Mouse (Mus musculus) macrophage (primary cell): ENCODE results near the gene Odaph. TPM values are rescaled to one million over a fixed set of nuclear protein-coding genes. Genes with fewer than 3 reads are reported as not detected.

Experiments used
- H3K27ac ChIP-seq: fragments of 350-480 bp; formaldehyde crosslinking; 2 replicates; pipeline ENCODE4 v1.9.0; 2021
- H3K36me3 ChIP-seq: fragments of 350-480 bp; formaldehyde crosslinking; 2 replicates; pipeline ENCODE4 v1.9.0; 2021; ENCODE audit errors: inconsistent target
- H3K4me3 ChIP-seq: fragments of 350-480 bp; formaldehyde crosslinking; 2 replicates; pipeline ENCODE4 v1.9.0; 2021; ENCODE audit errors: inconsistent target
- H3K79me2 ChIP-seq: fragments of 350-480 bp; formaldehyde crosslinking; 2 replicates; pipeline ENCODE4 v1.9.0; 2021; ENCODE audit errors: inconsistent target
- WGBS: methylation state at CpG from one replicate; pipeline ENCODE4 v1.1.7; 2026; ENCODE audit warnings: inconsistent platforms; ENCODE audit not compliant: missing documents; 5-methylcytosine and 5-hydroxymethylcytosine counted together
- polyA plus RNA-seq: library from polyadenylated mRNA; stranded (reverse); fragments of 250-400 nt; gene quantifications from 3 replicates; pipeline ENCODE4 v1.2.4, GENCODE M21; 2018; ENCODE audit warnings: inconsistent platforms

Gene Odaph
- polyA plus RNA-seq, 1 experiment from 2014 or later: not detected

DNA sequence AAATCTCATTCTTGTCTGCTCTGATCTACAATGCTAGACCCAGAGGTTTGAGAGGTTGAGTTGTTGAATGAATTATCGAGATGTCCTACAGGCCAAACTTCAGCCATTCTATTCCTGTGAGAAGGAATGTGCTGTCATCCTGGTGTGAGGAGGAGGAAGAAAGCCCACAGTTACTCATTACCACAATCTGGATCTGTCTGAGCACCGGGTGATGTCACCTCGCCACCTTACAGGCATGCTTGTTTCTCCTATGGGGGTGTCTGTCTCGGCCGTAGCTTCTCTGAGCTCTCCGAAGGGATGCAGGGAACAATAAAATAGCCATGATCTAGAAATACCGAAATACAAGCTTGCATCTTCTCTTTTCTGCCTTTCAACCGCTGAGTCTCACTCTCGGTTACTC is 11.5 kb upstream of the Odaph start:
- Histone ChIP-seq H3K4me3 (no peak overlapping the region), H3K27ac (no peak overlapping the region), H3K36me3 (no peaks in the 10 kb centered on the region), H3K79me2 (no peaks in the 10 kb centered on the region)
- WGBS: 91% methylated on average over 9 of the region's 9 CpGs

DNA sequence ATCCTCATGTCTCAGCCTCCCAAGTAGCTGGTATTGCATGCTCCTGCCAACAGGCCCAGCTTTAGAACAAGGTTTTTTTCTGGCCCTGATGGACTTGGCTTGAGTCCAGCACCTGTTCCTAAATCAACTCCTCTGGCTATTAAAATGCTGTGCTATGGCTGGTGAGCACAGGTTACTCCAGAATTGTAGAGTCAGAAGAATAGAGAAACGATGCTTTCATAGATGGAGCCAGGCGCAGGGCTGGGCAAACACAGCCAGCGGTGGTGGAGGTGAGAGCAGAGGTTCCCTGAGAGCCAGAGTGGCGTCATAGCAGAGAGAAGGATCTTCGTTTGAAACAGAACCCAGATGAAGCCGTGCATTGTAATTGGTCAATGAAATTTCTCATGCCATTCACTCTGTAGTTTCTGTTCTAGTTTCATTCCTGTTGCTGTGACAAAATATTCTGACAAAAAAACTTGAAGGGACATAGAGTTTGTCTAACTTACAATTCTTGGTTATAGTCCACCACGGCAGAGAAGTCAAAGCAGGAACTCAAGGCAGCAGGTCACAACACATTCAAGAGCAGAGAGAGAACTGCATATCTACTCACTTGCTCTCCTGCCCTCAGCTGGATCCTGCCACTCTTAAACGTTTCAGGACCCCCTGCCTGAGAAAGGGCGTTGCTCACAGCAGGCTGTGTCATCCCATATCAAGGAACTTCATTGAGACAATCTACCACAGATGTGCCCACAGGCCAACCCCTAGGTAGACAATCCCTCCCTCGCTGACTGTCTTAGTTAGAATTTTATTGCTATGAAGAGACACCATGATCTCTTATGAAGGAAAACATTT is 10.5 kb upstream of the Odaph start:
- 80% methylated on average over 10 of the region's 10 CpGs for WGBS
- H3K27ac ChIP-seq: no peak overlapping the region
- no peak overlapping the region for H3K4me3 ChIP-seq
- no peaks in the 10 kb centered on the region for H3K79me2 ChIP-seq
- H3K36me3 ChIP-seq: no peaks in the 10 kb centered on the region

GRCm38 (mm10) chr5:91977397-91977770 is 9.9 kb upstream of the Odaph start:
- H3K79me2 ChIP-seq: no peaks in the 10 kb centered on the region
- no peak overlapping the region for H3K27ac ChIP-seq
- H3K4me3 ChIP-seq: no peak overlapping the region
- WGBS: 96% methylated on average over 2 of the region's 2 CpGs
- H3K36me3 ChIP-seq: no peaks in the 10 kb centered on the region

GRCm38 (mm10) chr5:91981176-91981840 is 6.0 kb upstream of the Odaph start:
- no peak overlapping the region for H3K4me3 ChIP-seq
- 96% methylated on average over 11 of the region's 11 CpGs for WGBS
- no peak overlapping the region for H3K27ac ChIP-seq
- no peaks in the 10 kb centered on the region for H3K36me3 ChIP-seq
- no peaks in the 10 kb centered on the region for H3K79me2 ChIP-seq

DNA sequence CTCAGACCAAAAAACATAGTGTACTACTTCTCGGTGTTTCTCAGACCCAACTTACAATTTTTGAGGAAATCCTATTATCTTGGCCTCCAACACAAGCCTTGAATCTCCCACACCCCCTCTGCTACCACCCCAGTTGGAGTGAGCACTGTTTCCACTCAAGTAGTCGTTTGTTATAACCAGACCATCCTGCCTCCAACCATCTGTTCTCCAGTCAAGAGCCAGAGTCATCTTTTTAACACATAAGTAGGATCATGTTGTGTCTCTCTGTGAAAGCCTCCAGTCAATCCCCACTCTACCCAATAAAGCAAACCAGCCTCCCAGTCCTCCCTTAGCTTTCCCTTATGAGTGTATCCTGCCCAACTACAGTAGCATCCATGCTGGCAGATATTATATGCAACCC is 3.8 kb upstream of the Odaph start:
- Histone ChIP-seq H3K79me2 (no peaks in the 10 kb centered on the region), H3K4me3 (no peak overlapping the region), H3K36me3 (no peaks in the 10 kb centered on the region), H3K27ac (no peak overlapping the region)
- 84% methylated on average over 2 of the region's 2 CpGs for WGBS

DNA sequence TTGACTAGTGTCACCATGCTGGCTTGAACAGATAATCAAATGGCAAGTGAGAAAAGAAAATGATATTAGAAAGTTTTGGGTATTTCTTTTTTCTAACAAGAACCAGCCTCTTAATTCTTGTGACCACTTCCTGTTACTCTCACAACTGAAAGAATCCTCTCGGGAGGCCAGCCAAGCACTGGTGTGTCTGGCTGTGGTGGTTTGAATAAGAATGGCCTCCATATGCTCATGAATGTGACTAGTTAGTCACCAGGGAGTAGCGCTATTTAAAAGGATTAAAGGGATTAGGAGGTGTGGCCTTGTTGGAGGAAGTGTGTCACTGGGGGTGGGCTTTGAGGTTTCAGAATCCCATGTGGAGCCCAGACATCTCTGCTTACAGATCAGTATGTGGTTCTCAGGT is 1.6 kb upstream of the Odaph start:
- WGBS: 74% methylated on average over 2 of the region's 2 CpGs
- no peak overlapping the region for H3K27ac ChIP-seq
- H3K36me3 ChIP-seq: no peaks in the 10 kb centered on the region
- H3K4me3 ChIP-seq: no peak overlapping the region
- H3K79me2 ChIP-seq: no peaks in the 10 kb centered on the region

- no peak overlapping the region for H3K4me3 ChIP-seq
- no peaks in the 10 kb centered on the region for H3K36me3 ChIP-seq
- no peaks in the 10 kb centered on the region for H3K79me2 ChIP-seq
- H3K27ac ChIP-seq: no peak overlapping the region
- WGBS: 96% methylated on average over 2 of the region's 2 CpGs
Measured at GRCm38 (mm10) chr5:91987799-91988198, 524 bp downstream of the Odaph start.

DNA sequence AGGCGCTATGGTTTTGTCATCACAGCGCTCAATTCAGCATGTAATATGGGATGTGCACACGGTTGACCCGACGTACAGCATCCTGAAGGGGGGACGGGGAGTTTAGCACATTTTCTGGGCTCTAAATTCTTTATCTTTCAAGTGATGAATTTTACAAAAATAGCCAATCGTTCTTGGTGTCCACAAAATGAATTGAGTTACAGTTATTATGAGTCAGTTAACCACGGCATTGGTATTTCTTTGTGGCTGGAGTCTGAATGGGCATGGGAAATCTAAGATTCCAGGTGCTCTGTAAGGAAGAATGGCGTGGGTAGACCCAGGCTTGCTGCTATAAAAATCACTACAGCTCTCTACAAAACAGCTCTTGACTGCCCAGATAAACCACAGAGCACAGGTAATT is 2.0 kb downstream of the Odaph start:
- 87% methylated on average over 9 of the region's 9 CpGs for WGBS
- Histone ChIP-seq H3K36me3 (no peaks in the 10 kb centered on the region), H3K27ac (no peak overlapping the region), H3K4me3 (no peak overlapping the region), H3K79me2 (no peaks in the 10 kb centered on the region)

DNA sequence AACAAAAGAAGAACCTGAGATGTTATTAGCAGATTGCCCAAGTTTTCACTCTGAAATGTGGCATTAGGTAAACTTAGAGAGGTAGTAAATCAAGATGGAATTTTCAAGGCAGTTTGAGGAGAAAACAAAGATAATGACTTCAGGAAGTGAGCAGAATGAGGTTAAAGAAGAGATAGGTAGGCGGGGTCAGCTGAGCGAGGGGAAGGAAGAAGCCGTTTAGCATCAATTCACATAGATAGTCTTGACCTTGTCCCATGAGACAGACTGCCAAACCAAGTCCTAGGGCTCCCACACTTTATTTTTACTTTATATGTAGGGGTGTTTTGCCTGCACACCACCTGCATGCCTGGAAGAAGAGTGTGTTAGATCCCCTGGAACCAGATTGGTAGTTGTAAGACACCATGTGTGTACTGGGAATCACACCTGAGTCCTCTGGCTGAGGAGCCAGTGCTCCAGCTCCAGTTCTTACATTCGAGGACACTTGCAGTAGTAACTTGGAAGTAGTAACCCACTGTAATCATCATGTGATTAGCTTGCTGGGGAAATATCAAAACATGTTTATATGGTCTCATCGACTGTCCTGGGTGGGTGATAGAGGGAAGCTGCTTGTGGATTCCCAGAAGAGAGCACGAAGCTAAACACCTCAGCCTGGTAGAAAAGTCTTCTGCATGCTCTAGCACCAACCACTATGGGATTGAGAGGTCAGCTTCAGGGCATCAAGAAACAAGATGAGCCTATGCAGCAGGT is 4.1 kb downstream of the Odaph start:
- H3K4me3 ChIP-seq: no peak overlapping the region
- H3K79me2 ChIP-seq: no peaks in the 10 kb centered on the region
- WGBS: 88% methylated on average over 5 of the region's 6 CpGs
- H3K27ac ChIP-seq: no peak overlapping the region
- no peaks in the 10 kb centered on the region for H3K36me3 ChIP-seq

DNA sequence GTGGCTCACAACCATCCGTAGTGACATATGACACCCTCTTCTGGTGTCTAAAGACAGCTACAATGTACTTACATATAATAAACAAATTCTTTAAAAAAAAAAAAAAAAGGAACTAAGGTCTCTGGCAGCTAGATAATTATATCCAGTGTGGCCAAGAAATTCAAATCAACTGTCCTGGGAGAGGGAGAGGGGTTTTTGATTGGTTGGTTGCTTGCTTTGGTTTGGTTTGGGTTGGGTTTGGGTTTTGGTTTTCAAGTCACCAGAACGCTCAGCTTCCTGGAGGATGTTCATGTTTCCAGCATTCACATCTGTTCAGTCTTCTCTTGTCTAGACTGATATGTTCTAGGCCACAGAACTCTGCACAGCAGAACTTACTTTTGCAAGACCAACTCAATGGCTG is 5.8 kb downstream of the Odaph start:
- H3K79me2 ChIP-seq: no peaks in the 10 kb centered on the region
- no peaks in the 10 kb centered on the region for H3K36me3 ChIP-seq
- 89% methylated on average over 2 of the region's 2 CpGs for WGBS
- no peak overlapping the region for H3K4me3 ChIP-seq
- no peak overlapping the region for H3K27ac ChIP-seq

DNA sequence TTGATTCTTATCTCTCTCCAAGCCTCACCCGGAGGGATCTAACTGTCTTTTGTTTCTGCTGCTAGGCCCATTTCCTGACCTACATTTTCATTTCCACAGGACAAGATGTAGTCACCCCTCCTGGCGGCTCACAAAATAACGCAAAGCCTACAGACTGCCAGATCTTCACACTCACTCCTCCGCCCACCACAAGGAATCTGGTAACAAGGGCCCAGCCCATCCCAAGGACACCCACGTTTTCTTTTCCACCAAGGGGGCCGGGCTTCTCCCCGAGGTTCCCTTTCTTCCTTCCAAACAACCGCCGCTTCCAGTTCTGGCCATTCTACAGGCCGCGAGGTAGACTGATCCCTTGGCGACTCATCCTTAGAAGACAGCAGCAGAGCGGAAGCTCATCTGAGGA is 7.3 kb downstream of the Odaph start:
- Histone ChIP-seq H3K4me3 (no peak overlapping the region), H3K27ac (no peak overlapping the region)
- 84% methylated on average over 8 of the region's 13 CpGs for WGBS

DNA sequence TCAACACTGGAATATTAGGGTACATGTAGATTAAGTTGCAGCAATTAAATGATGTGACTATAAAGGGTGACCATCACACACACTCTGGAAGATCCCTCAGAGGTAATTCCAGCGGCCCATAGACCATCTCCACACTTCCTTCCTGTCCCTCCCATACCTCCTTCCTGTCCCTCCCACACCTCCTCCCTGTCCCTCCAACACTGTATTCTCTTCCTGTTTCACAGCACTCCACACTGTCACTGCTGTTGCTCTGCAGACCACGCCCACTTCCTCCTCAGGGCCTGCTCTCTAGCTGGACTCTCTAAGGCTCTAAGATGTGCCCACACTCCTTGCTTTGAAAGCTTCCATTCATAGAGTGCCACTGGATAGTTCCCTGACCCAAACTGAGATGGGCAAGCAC is 13.5 kb downstream of the Odaph start:
- H3K36me3 ChIP-seq: no peaks in the 10 kb centered on the region
- 12% methylated on average over 2 of the region's 2 CpGs for WGBS
- no peak overlapping the region for H3K4me3 ChIP-seq
- no peak overlapping the region for H3K27ac ChIP-seq
- no peaks in the 10 kb centered on the region for H3K79me2 ChIP-seq

More for the DNA sequence above, 7.3 kb downstream of the Odaph start:
- no peaks in the 10 kb centered on the region for H3K36me3 ChIP-seq
- H3K79me2 ChIP-seq: no peaks in the 10 kb centered on the region

DNA sequence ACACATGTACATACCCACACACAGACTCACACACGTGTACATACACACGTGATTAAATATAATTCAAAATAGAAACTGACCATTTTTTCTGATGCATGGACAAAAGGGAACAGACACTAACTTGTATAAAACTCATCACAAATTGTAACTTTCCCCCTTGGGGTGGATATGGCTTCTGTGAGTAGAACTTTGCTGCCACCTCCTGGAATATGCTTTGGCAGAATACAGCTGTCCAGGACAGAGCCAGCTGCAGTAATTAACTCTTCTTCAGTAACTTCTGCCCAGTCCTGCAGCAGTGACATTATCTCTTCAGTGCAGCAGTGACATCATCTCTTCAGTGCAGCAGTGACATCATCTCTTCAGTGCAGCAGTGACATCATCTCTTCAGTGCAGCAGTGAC is 15.7 kb downstream of the Odaph start:
- H3K4me3 ChIP-seq: no peak overlapping the region
- WGBS: 64% methylated on average over 2 of the region's 2 CpGs
- no peaks in the 10 kb centered on the region for H3K36me3 ChIP-seq
- no peak overlapping the region for H3K27ac ChIP-seq
- no peaks in the 10 kb centered on the region for H3K79me2 ChIP-seq

GRCm38 (mm10) chr5:92009827-92010226 is 22.6 kb downstream of the Odaph start:
- no peaks in the 10 kb centered on the region for H3K36me3 ChIP-seq
- H3K4me3 ChIP-seq: no peak overlapping the region
- H3K27ac ChIP-seq: no peak overlapping the region
- H3K79me2 ChIP-seq: no peaks in the 10 kb centered on the region
- WGBS: 77% methylated on average over 2 of the region's 2 CpGs

DNA sequence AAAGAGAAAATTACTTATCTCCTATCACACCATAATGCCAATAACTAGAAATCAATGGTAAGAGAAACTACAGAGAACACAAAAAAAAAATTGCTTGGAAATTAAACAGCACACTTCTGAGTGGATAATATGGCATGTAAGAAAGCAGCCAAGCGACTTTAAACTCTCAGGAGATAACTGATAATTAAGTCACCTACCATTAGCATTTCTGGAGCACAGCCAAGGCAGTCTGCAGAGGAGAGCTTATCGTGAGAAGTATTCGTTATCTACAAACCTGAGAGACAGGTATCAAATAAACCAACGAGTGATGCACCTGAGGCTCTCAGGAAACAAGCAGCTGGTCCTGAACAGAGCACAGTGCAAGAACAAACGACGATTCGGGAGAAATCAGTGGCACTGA is 24.5 kb downstream of the Odaph start:
- 92% methylated on average over 7 of the region's 7 CpGs for WGBS
- Histone ChIP-seq H3K4me3 (no peak overlapping the region), H3K79me2 (no peaks in the 10 kb centered on the region), H3K36me3 (no peaks in the 10 kb centered on the region), H3K27ac (no peak overlapping the region)
